Mouse (Mus musculus): ENCODE results near the gene Atp7a. TPM values are rescaled to one million over a fixed set of nuclear protein-coding genes. Genes with fewer than 3 reads are reported as not detected.
"Not testable (repeated sequence)": the region's sequence is repeated elsewhere in the genome, so short reads cannot be mapped to it uniquely, and the experiment has no call there.

Atp7a gene
- 25.2 and 26.7 TPM in 2 replicates for polyA plus RNA-seq (2011; ENCODE audit: insufficient read length, low read depth, missing spikeins)

DNA sequence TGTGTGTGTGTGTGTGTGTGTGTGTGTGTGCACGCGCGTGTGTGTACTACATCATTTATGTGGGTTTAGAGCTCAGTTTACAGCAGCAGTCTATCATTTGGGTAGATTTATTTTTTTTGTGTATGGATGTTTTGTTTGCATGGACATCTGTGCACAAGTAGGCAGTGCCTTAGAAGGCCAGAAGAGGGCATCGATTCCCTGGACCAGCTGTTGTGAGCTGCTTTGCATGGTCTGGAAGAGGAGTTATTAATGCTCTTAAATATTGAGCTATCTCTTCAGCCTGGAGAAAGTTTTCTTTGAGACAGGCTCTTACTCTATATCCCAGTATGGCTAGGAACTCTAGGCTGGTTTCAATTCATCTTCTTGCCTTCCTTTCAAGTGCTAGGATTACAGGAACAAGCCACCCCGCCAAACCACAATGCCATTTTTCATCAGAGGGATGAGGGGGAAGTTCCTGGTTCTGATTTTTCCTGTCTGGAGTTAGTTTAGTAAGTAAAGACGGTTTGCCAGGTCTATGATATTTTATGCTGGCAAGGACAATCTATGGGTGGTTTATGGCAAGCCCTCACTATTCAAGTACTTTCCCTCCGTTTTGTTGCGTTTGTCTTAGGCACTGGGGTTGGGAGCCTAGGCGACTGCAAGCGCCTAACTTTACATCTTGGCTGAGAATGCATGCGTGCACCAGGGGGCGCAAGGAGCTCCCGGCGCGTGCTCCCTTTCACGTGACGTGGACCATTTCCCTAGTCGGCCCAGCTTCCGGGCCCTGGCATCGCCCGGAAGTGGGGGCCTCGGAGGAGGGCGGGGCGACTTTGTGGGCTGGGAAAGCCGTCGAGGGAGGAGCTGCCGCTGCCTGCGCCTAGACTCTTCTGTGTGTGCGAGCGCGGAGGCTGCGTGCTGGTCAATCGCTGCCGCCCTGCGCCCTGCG lies at the start of gene Atp7a:
Gene Atp7a (plus strand): TSS at position 859 of the 925 bp plus-strand sequence.
- peak within 1 kb of the TSS; percentile 72 for H3K27ac ChIP-seq (ENCODE audit: insufficient read depth, low read length)
- H3K4me1 ChIP-seq (ENCODE audit: control insufficient read depth, insufficient read depth, low read length): no peaks in the 10 kb centered on the region; the same call in 1 of the 2 replicates
- peak within 1 kb of the TSS; percentile 83 for H3K4me3 ChIP-seq (ENCODE audit: insufficient read depth, low read length)
- TF ChIP-seq POLR2A (IDR thresholded peaks at IDR 0.05; ENCODE audit: low read depth, low read length) (peak; percentile 94), CTCF (IDR thresholded peaks at IDR 0.05; ENCODE audit: borderline replicate concordance, insufficient read depth, low read length) (peak; percentile 79; the same call in 1 of the 2 replicates)

DNA sequence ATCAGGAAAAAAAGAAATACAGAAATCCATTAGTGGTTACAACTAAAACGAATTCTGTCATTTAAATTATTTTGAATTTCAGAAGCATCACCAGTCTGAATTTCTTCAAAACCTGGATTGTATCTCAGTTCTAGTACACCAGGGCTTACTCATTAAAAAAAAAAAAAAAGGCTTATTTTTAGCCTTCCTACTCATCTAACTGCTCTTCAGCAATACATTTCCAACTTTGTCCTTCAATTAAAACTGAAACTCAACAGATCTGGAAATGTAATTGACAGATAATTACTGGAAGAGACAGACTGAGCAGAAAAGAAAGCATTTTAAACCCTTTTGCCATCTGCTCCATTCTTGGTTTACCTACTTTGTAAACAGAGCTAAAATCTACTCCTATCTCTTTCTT lies 25.5 kb upstream of the Atp7a start:
- no peaks in the 10 kb centered on the region for H3K4me1 ChIP-seq (ENCODE audit: control insufficient read depth, insufficient read depth, low read length)
- no peak overlapping the region for H3K27ac ChIP-seq (ENCODE audit: insufficient read depth, low read length)
- TF ChIP-seq CTCF (IDR thresholded peaks at IDR 0.05; ENCODE audit: borderline replicate concordance, insufficient read depth, low read length): no peak
- TF ChIP-seq POLR2A (IDR thresholded peaks at IDR 0.05; ENCODE audit: low read depth, low read length): no peak
- H3K4me3 ChIP-seq (ENCODE audit: insufficient read depth, low read length): no peak overlapping the region

DNA sequence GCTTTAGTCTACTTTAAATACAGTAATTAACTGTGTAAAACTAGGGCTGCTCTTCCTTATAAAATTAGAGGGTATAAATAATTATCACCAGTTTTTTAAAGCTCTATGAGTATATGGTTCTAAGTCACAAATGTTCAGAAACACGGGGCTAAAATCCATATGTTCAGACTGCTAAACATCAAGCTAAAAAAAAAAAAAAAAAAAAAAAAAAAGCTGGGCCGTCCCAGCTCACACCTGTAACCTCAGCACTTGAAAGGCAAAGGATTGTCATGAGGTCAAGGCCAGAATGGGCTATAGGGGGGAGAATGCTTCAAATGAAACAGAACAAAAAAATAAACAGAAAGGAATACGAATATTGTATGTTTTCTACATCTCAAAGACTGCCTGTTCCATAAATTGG lies 16.3 kb upstream of the Atp7a start:
- TF ChIP-seq CTCF (IDR thresholded peaks at IDR 0.05; ENCODE audit: borderline replicate concordance, insufficient read depth, low read length) (no peak), POLR2A (IDR thresholded peaks at IDR 0.05; ENCODE audit: low read depth, low read length) (no peak)
- Histone ChIP-seq H3K27ac (ENCODE audit: insufficient read depth, low read length) (no peak overlapping the region; the same call in 1 of the 2 replicates), H3K4me1 (ENCODE audit: control insufficient read depth, insufficient read depth, low read length) (no peaks in the 10 kb centered on the region), H3K4me3 (ENCODE audit: insufficient read depth, low read length) (peak overlapping the region; percentile 99)

DNA sequence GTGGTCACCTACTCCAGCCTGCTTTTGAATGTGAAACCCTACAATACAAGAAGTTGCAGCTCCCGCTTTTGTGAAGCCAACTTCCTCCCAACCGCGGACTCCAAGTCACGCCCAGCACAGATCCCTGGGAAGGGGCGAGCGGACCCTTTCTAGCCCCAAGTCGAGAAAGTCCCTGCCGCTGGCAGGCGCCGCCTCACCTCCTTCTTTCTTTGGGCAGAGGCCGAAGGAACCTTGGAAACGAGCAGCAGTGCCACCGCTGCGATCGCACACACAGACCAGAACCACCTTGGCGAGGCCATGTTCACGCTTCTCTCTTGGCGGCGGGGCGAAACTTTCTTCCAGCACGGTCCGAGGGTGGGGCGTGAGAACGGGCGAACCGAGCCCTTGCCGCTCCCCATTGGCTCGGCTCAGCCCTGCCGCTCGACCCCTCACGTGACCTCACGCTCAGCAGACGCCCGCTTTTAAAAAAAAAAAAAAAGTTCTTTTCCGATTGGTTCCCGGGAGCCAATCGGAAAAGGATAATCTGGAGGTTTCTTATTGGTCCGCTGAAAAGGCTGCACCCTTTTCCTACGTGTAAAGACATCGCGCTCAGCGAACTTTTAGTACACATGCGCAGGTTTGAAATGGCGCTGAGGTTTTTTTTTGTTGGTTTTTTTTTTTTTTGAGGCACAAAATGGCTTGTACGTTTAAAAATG lies 15.5 kb upstream of the Atp7a start, which contains the start of gene Magt1:
Gene Magt1 (minus strand): TSS at position 442 of the 695 bp plus-strand sequence.
- peak within 1 kb of the TSS; percentile 99 for H3K4me3 ChIP-seq (ENCODE audit: insufficient read depth, low read length)
- H3K4me1 ChIP-seq (ENCODE audit: control insufficient read depth, insufficient read depth, low read length): no peaks in the 10 kb centered on the region
- TF ChIP-seq POLR2A (IDR thresholded peaks at IDR 0.05; ENCODE audit: low read depth, low read length): peak; percentile 91
- TF ChIP-seq CTCF (IDR thresholded peaks at IDR 0.05; ENCODE audit: borderline replicate concordance, insufficient read depth, low read length): no peak
- H3K27ac ChIP-seq (ENCODE audit: insufficient read depth, low read length): peak within 1 kb of the TSS; percentile 95

DNA sequence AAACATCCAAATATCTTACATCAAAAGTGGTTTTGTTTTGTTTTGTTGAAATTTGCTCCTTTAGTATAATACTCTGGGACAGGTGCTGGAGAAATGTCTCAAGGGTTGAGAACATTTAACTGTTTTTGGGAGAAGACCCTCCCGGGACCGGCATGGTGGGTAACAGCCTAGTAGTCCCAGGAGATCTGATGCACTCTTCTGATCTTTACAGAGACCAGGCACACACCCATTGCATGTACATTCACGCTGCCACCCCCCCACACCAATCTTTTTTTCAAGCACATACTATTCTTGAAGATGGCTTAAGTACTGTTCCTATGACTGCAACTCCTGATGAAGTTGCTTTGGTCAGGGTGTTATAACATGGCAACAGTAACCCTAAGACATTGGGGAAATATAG lies 14.5 kb upstream of the Atp7a start:
- Histone ChIP-seq H3K4me3 (ENCODE audit: insufficient read depth, low read length) (no peak overlapping the region), H3K4me1 (ENCODE audit: control insufficient read depth, insufficient read depth, low read length) (no peaks in the 10 kb centered on the region), H3K27ac (ENCODE audit: insufficient read depth, low read length) (no peak overlapping the region)
- TF ChIP-seq CTCF (IDR thresholded peaks at IDR 0.05; ENCODE audit: borderline replicate concordance, insufficient read depth, low read length) (no peak), POLR2A (IDR thresholded peaks at IDR 0.05; ENCODE audit: low read depth, low read length) (no peak)

DNA sequence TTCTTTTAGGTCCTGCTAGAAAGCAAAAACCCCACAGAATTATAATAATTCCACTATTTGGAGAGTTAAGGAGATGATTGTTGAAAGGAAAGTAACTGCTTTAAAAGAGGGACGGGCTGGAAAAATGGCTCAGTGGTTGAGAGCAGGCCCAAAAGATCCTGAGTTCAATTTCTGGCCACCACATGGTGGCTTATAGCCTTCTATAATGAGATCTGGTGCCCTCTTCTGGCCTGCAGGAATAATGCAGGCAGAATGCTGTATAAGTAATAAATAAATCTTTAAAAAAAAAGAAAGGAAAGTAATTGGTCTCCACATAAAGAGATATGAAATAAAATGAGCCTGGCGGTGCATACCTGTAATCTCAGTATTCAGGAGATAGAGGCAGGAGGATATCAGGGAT lies 13.9 kb upstream of the Atp7a start:
- H3K4me3 ChIP-seq (ENCODE audit: insufficient read depth, low read length): no peak overlapping the region
- TF ChIP-seq CTCF (IDR thresholded peaks at IDR 0.05; ENCODE audit: borderline replicate concordance, insufficient read depth, low read length): no peak
- no peak for TF ChIP-seq POLR2A (IDR thresholded peaks at IDR 0.05; ENCODE audit: low read depth, low read length)
- no peak overlapping the region for H3K27ac ChIP-seq (ENCODE audit: insufficient read depth, low read length)
- H3K4me1 ChIP-seq (ENCODE audit: control insufficient read depth, insufficient read depth, low read length): no peaks in the 10 kb centered on the region

DNA sequence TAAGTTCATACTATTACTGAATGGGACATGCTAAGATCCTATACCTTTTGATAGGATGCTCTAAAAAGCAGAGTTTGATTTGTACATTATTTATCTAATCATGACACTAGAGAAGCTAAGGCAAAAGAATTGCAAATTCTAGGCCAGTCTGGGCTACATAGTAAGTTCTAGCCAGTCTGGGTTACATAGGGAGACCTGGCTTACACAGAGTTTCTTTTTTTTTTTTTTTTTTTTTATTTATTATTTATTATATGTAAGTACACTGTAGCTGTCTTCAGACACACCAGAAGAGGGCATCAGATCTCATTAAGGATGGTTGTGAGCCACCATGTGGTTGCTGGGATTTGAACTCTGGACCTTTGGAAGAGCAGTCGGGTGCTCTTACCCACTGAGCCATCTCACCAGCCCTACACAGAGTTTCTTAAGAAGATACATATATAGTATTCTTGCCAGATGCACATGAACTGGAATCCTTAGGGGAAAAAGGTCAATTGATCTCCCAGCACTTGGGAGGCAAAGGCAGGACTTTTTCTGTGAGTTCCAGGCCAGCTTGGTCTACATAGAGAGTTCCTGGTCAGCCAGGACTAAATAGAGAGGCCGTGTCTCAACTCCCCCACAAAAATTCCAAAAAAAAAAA lies 12.2 kb upstream of the Atp7a start:
- H3K4me1 ChIP-seq (ENCODE audit: control insufficient read depth, insufficient read depth, low read length); H3K4me3 ChIP-seq (ENCODE audit: insufficient read depth, low read length); H3K27ac ChIP-seq (ENCODE audit: insufficient read depth, low read length): not testable (repeated sequence)

DNA sequence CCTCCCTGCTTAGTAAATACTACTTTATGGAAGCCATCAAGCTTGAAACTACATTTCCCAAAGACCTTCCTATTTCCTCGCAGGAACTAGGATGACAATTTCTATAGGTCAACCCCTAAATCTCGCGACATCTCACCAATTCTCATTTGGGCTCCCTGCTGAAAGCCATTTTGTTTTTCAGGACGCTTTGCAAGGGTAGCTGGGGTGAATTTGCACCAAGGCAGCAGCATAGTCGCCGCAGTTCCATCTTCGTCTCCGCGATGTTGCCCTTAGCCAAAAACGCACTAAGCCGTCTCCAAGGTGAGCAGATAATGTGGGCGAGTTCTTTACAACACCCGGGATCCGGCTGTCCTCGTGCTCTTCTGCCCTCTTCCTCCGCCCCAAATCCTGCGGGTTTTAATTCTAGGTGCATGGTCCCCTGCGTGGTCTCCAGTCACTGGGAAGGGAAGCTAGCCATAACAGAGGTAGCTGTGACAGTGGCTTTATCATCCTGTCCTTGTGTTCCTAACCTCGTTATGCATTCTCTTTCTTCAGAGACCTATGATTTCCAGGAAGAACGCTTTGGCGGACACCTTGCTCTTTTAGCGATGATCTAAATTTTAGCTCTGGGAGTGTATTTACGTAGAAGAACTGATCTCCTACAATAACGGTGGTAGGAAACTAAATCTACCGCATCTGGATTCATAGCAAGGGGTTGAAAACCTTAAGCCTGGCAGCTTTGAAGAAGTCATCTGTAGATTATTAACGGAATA lies 11.3 kb upstream of the Atp7a start, which contains the start of gene Cox7b:
Gene Cox7b (plus strand): TSS at position 130 of the 752 bp plus-strand sequence.
- Histone ChIP-seq H3K4me3 (ENCODE audit: insufficient read depth, low read length) (peak within 1 kb of the TSS; percentile 94), H3K27ac (ENCODE audit: insufficient read depth, low read length) (peak within 1 kb of the TSS; percentile 16; the same call in 1 of the 2 replicates), H3K4me1 (ENCODE audit: control insufficient read depth, insufficient read depth, low read length) (no peaks in the 10 kb centered on the region)
- TF ChIP-seq CTCF (IDR thresholded peaks at IDR 0.05; ENCODE audit: borderline replicate concordance, insufficient read depth, low read length) (no peak), POLR2A (IDR thresholded peaks at IDR 0.05; ENCODE audit: low read depth, low read length) (peak; percentile 77)

DNA sequence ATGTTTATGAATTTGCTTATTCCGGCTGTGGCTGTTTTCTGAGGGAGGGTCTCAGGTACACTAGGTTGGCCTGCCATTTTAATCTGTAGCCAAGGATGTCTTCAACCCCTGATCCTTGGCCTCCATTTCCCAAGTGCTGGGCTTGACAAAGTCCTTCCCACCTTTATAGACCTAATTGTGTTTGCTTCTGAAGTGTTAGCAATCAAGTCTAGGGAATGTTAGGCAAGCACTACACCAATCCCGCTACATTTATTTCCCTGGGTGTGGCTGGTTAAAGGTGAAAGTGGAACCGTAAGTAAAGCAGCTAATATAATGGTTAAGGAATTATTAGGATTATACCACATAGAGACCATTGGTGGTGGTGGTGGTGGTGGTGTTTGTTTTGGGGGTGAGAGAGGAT lies 10.0 kb upstream of the Atp7a start:
- Histone ChIP-seq H3K4me3 (ENCODE audit: insufficient read depth, low read length) (no peak overlapping the region), H3K27ac (ENCODE audit: insufficient read depth, low read length) (no peak overlapping the region), H3K4me1 (ENCODE audit: control insufficient read depth, insufficient read depth, low read length) (no peaks in the 10 kb centered on the region)
- no peak for TF ChIP-seq POLR2A (IDR thresholded peaks at IDR 0.05; ENCODE audit: low read depth, low read length)
- TF ChIP-seq CTCF (IDR thresholded peaks at IDR 0.05; ENCODE audit: borderline replicate concordance, insufficient read depth, low read length): no peak

All from embryonic fibroblast, embryonic 13.5 days (primary cell).